Mouse (Mus musculus) embryo, embryonic 11 days (tissue): ENCODE data around the gene Robo4.

Experiments
- DNase-seq: peaks from one replicate; pipeline ENCODE4 v3.0.0-alpha.2; 2015

Robo4 gene

GRCm38 (mm10) chr9:37403011-37403410 is 1.3 kb downstream of the Robo4 start:
- DNase-seq, result no peak

DNA sequence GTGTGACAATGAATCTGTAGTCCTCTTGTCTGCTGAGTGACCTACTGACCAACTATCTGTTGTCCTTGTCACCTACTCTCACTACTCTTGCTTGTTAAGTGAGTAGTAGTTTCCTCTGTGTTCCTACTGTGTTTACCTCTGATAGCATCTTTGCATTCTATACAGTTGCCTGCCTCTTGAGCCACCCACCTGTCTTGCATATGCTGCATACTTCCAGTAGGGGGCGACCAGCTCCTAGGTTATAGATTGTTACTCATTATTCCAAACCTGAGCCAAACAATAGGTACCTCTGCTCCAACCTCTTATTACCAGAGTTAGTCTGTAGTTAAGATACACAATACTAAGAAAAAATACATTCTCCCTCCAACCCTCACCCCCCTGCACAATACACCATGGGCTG is 4.7 kb downstream of the Robo4 start:
- peak; percentile 56 for DNase-seq

- DNase-seq, result peak; percentile 54
These were observed 6.3 kb downstream of the Robo4 start for GRCm38 (mm10) chr9:37407850-37408502.

DNA sequence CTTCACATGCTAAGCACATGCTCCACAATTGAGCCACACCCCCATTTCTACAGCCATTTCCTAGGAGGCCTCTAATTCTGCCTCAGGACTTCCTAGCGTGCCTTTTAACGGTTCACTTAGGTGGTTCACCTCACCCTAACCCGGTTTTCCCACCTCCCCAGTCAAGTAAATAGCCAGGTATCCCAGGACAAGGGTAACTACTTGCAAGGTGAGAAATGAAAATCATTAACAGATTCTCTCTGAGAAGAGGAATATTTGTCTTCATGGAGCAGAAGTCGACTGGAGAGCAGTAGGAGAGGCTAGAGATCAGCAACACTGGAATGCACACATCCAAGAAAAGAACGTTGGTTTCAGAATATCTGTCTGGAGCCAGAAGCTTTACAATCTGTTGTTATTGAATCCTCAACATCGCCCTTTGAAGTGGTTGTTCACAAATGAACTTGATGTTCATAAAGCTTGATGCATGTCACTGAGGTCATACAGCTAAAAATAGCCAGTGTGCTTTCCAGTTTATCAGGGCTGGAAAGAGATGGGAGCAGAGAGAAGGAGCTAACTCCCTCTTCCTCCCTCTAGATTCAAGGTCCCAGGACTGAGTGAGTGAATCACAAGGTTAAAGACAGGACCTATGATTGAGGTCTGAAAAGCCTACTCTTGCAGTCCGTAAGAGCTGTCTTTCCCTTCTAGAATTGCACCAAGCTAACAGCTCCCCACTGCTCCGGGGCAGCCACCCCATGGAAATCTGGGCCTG is 8.2 kb downstream of the Robo4 start:
- no peak for DNase-seq

DNA sequence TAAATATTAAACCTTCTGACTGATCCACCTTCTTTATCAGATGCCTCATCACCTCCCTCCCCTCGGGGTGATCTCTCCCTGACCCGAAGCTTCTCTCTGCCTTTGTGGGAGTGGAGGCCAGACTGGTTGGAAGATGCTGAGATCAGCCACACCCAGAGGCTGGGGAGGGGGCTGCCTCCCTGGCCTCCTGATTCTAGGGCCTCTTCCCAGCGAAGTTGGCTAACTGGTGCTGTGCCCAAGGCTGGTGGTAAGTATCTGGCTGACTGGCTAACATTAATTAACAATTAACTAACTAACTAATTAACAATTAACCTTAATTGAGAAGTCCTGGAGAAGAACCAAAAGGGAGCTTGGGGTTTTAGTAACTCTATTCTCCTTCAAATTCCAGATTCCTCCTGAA is 11.3 kb downstream of the Robo4 start:
- no peak for DNase-seq

DNA sequence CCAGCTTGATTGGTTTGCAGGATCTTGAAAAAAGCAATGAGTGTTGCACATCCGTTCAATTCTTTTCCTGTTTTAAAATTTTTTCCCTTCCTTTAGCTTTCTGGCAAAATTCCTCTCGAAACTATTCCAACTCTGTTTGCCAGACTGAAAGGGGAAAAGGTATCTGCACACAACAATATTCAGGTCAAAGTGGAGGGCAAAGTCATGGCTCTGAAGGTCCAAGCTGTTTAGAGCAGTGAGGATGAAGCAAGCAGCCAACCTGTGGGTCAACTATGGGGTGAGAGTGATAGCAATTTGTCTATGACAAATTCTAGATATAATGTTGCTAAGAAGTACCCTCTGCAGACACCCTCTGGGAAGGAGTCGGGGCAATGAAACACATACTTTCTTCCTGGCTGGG is 13.0 kb downstream of the Robo4 start:
- DNase-seq, result no peak

DNA sequence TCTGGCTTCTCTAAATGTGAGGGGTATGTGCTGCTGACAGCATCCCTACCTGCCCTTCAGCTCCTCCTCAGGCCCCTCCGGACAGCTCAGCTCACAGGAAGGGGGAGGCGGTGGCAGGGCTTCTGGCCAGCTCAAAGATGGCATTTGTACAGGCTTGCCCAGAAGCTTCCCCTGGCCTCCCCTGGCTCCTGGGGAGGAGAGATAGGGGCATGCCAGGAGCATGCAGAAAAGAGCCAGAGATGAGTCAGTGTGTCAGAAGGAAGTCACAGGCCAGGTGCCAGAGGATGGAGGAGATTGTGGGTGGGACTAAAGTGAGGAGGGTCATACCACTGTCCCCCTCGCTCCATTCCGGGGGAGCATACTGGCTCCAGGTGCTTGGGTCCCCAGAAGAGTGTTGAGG is 17.1 kb downstream of the Robo4 start:
- DNase-seq, result no peak

DNA sequence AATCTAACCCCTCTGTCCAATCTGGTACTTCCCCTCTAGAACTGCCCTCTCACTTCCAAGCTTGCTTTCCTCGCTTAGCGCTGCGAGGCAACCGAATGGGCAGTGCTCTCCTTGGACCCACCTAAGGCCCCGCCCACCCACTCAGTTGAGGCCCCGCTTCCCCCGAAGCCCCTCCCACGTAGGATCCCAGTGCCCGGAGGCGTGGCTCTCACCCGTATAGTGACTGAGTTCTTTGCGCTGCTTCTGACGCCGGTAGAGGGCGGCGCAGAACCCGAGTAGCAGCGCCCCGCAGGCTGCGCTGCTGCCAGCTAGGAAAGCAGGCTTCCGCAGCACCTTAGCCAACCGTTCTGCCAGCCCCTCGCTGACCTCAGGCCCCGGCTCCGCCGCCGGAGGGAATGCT is 19.0 kb downstream of the Robo4 start:
- DNase-seq, result peak; percentile 97

DNA sequence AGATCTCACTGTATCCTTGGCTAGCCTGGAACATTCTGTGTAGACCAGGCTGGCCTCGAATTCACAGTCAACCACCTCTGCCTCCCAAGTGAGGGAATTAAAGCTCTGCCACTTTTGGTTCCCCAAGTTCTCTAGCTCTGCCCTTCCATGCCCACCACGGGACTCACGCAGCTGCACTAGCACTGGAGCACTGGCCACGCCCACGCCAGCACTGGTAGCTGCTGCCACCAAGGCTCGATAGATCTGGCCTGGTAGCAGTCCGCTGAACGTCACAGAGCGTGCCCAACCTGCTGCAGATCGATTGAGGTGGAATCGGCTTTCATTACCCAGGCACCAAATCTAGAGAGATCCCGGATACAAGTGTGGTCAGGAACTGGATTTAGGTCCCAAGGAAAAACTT is 19.5 kb downstream of the Robo4 start:
- peak; percentile 34 for DNase-seq

GRCm38 (mm10) chr9:37429326-37429725 is 27.6 kb downstream of the Robo4 start:
- DNase-seq, result no peak

GRCm38 (mm10) chr9:37430582-37430981 is 28.9 kb downstream of the Robo4 start:
- DNase-seq, result peak; percentile 93

- DNase-seq, result peak; percentile 70
These were observed 30.4 kb downstream of the Robo4 start for GRCm38 (mm10) chr9:37432026-37432666.

GRCm38 (mm10) chr9:37432720-37433421 is 31.2 kb downstream of the Robo4 start, which contains the start of gene Robo3:
Gene Robo3, minus strand, starts transcription at chr9:37433246.
- DNase-seq, result peak; percentile 36

DNA sequence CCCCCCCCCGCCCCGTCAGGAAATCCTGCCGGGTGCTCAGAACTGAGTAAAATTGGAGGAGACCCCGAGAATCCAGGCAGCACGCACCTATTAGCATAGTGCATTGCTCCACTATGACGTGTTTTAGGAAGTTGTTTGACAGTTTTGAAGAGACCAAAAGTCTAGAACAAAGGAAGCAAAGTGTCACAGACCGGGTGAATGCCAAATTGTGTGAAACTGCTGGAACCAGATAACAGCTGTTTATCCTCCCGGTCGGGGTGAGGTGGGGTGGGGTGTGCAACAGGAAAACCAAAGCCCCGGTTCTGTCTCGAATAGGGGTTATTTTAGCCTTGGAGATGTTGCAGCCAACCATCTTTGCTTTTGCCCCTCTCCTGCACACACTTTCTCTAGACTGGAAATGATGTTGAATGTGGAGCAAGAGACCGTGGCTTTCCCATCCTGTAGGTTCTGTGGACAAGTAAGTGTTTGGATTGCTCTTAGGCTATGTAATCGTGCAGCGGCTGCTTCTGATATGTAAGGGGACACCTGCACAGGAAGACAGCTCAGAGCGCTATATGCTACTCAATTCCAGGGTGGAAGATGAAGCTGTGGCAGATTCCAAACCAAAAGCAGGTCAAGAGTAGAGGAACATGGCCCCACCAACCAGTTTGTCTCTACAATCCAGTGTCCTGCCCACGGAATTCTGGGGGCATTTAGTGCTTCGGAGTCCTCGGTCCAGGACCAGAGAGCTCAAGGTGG is 32.3 kb downstream of the Robo4 start:
- no peak for DNase-seq

- DNase-seq, result peak; percentile 29
These were observed 33.2 kb downstream of the Robo4 start for GRCm38 (mm10) chr9:37434932-37435331.

- DNase-seq, result no peak
These were observed 33.9 kb downstream of the Robo4 start for GRCm38 (mm10) chr9:37435616-37436015.

DNA sequence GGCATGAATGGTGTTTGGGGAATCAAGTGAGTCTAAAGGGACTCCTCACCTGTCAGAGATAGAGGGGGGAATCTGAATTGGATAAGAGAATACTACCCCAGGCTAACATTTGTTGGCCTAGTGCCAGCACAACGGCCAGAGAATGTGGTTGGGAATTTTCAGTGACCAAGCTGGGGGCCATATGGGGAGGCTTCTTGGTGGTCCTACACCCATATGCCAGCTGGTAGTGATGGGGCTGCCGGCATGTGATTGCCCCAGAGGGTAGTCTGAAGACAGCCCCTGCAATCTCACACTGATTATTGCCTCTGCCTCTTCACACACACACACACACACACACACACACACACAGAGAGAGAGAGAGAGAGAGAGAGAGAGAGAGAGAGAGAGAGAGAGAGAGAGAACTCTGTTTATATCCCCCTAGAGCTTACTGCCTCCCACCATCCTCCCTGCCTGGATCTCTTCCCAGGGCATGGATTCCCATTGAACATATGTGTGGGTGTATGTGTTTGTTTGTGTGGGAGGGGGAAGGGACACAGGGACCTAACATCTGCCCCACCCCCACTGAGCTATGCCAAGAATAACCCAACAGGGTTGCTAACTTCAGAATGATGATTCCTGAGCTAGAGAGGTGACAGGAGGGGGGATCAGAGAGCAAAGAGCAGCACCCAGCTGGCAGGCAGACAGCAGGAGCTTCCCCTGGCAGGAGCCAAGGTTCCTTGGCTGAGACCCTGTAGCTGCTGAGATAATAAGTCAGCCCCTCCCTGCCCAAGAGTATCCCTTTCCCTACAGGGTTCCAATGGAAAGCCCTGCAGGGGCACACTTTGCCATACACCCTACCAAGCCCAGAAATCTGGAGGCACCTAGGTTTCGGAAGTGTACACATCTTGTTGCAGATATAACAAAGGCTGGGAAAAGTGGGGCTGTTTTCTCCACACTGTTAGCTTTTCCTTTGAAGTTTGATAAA is 36.4 kb downstream of the Robo4 start:
- DNase-seq, result no peak

DNA sequence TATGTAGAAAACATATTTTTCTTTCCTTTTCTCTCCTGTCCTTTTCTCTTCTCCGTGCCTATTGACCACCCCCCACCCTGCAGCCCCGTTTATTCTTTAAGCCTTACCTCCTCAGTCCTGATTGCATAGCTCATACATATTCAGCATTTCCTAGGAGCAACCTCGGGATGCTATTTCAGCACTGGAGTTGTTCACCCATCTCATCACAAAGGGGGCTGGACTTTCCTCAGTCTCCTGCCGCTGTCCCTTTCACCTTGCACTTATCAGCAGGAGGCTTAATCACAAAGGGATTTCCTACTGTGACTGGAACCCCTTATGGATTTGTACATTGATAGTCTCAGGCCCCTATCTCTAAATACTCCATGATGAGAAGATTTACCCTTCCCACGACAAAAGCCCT is 50.7 kb downstream of the Robo4 start:
- no peak for DNase-seq

GRCm38 (mm10) chr9:37453328-37453727 is 51.6 kb downstream of the Robo4 start:
- no peak for DNase-seq

DNA sequence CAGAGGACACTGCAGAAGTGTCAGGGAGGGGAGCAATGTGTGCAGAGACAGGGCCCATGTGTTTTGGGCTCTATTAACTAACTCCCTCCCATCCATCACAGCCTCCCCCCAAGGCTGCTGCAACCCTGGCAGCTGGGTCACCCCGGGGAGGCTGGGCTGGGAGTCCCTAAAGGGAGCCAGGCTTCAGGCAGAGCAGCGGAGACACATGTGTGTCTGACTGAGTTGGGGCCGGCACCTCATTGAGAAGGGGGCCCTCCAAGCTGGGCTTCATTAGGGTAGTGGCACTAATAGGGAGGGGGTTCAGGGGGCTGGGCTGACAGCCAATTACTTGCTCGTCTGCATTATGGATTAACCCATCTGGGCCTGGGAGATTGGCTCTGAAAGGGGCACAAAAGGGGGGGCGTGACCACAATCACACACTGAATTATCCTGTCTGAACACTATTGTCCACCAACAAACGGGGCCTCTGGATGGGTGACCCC is 52.4 kb downstream of the Robo4 start:
- peak; percentile 67 for DNase-seq

GRCm38 (mm10) chr9:37454991-37455390 is 53.3 kb downstream of the Robo4 start:
- no peak for DNase-seq
